Mouse (Mus musculus) liver, adult 2 months (tissue): ENCODE results near the gene 1700056E22Rik.

Source experiments
- CTCF ChIP-seq: fragments of 200-500 bp; IDR thresholded peaks from 2 replicates; pipeline ENCODE4 v1.5.1; 2011; ENCODE audit warnings: low read depth, low read length, control low read depth
- POLR2A ChIP-seq: fragments of 200-500 bp; IDR thresholded peaks from 2 replicates; pipeline ENCODE4 v1.6.1; 2011; ENCODE audit warnings: low read length, control low read depth; ENCODE audit not compliant: insufficient read depth; ENCODE audit errors: extremely low read depth

- TF ChIP-seq POLR2A (no peak), CTCF (no peak)
Measured at GRCm38 (mm10) chr1:184042745-184043144, 8.6 kb upstream of the 1700056E22Rik start.
